8 mouse cellular contexts compared by ENCODE assay signal in the genomic region with DNA sequence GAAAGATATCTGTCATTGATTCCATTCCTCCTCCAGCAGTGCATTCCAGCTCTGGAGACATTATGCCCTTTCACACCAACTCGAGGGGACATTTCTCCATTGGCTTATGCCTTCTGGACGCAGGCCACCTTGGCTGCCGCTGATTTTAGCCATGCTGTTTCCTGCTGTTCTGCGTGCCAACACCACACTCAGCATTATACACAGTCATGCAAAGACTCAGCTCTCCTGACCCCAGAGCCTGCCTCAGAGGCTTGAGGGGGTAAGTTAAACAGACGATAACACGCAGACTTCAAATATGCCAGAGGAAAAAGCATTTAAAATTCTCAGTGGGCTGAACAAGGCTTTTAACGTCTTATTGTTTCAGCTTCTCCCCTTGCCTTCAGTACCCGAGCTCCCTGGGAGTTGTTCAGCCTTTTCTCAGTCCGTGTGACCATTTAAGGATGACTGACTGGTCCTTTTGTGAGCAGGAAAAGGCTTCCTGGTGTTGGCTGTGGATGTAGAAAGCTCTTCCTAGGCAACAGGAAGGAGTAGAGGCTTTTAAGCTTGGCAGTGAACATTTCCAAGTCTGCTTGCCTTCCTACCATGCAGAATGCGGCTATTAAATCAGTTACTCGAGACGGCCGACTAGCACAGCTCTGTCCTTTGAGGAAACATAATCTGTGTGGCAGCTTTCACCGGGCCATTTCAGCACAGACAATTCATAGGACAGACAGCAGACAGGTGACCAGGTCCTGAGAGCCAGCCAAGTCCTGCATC. TPM values are rescaled to one million over a fixed set of nuclear protein-coding genes. Genes with fewer than 3 reads are reported as not detected.
DNase-seq lines count a peak whose midpoint lies in the region; ATAC-seq lines count a peak whose summit lies in the region.

No protein-coding gene starts in this region.

- no peak for ATAC-seq in heart, embryonic 12.5 days (ENCODE audit: insufficient number of reproducible peaks, low FRiP score)
- ATAC-seq in midbrain, embryonic 16.5 days: peak; percentile 64

- H3K4me1 ChIP-seq in heart, embryonic 12.5 days (replicated peaks): peaks cover 11% of the 10 kb centered on the region
- peaks cover 18% of the 10 kb centered on the region; the same call in 1 of the 2 replicates for H3K4me1 ChIP-seq in midbrain, embryonic 16.5 days (ENCODE audit: control insufficient read depth, insufficient read depth, low read length)

- peak; percentile 16 for DNase-seq in ovary, postnatal 10 days (ENCODE audit: low spot score)
- no peak for DNase-seq in ovary, adult 18-20 months (ENCODE audit: low spot score)
- DNase-seq in embryo, embryonic 11 days: peak; percentile 42
- DNase-seq in kidney, postnatal 14 days: peak; percentile 68
- no peak for DNase-seq in MN1 (ENCODE audit: low spot score)
- no peak for DNase-seq in liver

- H3K9me3 ChIP-seq in heart, embryonic 12.5 days (replicated peaks): no peaks in the 10 kb centered on the region
- H3K9me3 ChIP-seq in midbrain, embryonic 16.5 days (replicated peaks; ENCODE audit: control insufficient read depth, low read length, poor library complexity, severe bottlenecking): no peaks in the 10 kb centered on the region

- H3K36me3 ChIP-seq in heart, embryonic 12.5 days: no peaks in the 10 kb centered on the region
- H3K36me3 ChIP-seq in midbrain, embryonic 16.5 days (ENCODE audit: control insufficient read depth, insufficient read depth, low read length): no peaks in the 10 kb centered on the region

- no peak overlapping the region for H3K9ac ChIP-seq in heart, embryonic 12.5 days
- peak overlapping the region; percentile 39 for H3K9ac ChIP-seq in midbrain, embryonic 16.5 days (ENCODE audit: low read depth, low read length)

- WGBS in heart, embryonic 12.5 days: 42% methylated on average over 14 of the region's 14 CpGs
- WGBS in midbrain, embryonic 16.5 days: 9% methylated on average over 14 of the region's 14 CpGs

- H3K27me3 ChIP-seq in heart, embryonic 12.5 days (replicated peaks): no peaks in the 10 kb centered on the region
- no peaks in the 10 kb centered on the region for H3K27me3 ChIP-seq in midbrain, embryonic 16.5 days (ENCODE audit: control insufficient read depth, insufficient read depth, low read depth, low read length)

- no peak overlapping the region for H3K4me3 ChIP-seq in heart, embryonic 12.5 days
- H3K4me3 ChIP-seq in midbrain, embryonic 16.5 days (ENCODE audit: low read depth, low read length): no peak overlapping the region

- no peak overlapping the region for H3K4me2 ChIP-seq in heart, embryonic 12.5 days
- no peak overlapping the region; the same call in 1 of the 2 replicates for H3K4me2 ChIP-seq in midbrain, embryonic 16.5 days (ENCODE audit: low read length)

- peak overlapping the region; percentile 36 for H3K27ac ChIP-seq in heart, embryonic 12.5 days (ENCODE audit: poor library complexity, severe bottlenecking)
- H3K27ac ChIP-seq in midbrain, embryonic 16.5 days (ENCODE audit: low read length): peak overlapping the region; percentile 73

RNA-seq across cellular contexts. Expression of a gene that starts 59.8 kb away (rescaled TPM):
- polyA plus RNA-seq in heart, embryonic 12.5 days (2016; fragmentation: Nextera tagmentation; extraction: Ambion mirVana): 0.98 and 1.2 TPM in 2 replicates
- polyA plus RNA-seq in midbrain, embryonic 16.5 days (2015; fragmentation: Nextera tagmentation; extraction: Ambion mirVana): 92.9 and 95.8 TPM in 2 replicates

Comparison
In these comparisons a context has a peak if more than half of its experiments do, and no peak if none do; other contexts are left out.
1. DNase-seq: peak in ovary, postnatal 10 days (single experiment), embryo, embryonic 11 days (single experiment) and kidney, postnatal 14 days (single experiment); none in ovary, adult 18-20 months (single experiment), MN1 (single experiment) and liver (single experiment).
2. RNA of a gene that starts 59.8 kb away (polyA plus RNA-seq): 92.9 to 95.8 TPM in midbrain, embryonic 16.5 days; 0.98 to 1.2 TPM in heart, embryonic 12.5 days; every median in the first group is over 10 times any median in the second.